Mouse (Mus musculus): ENCODE measurements around the gene Gm12394. TPM values are rescaled to one million over a fixed set of nuclear protein-coding genes. Genes with fewer than 3 reads are reported as not detected.
"Not testable (repeated sequence)": the region's sequence is repeated elsewhere in the genome, so short reads cannot be mapped to it uniquely, and the experiment has no call there.

Gene Gm12394
- polyA plus RNA-seq, 1 experiment from 2014 or later, result 0.06 TPM

DNA sequence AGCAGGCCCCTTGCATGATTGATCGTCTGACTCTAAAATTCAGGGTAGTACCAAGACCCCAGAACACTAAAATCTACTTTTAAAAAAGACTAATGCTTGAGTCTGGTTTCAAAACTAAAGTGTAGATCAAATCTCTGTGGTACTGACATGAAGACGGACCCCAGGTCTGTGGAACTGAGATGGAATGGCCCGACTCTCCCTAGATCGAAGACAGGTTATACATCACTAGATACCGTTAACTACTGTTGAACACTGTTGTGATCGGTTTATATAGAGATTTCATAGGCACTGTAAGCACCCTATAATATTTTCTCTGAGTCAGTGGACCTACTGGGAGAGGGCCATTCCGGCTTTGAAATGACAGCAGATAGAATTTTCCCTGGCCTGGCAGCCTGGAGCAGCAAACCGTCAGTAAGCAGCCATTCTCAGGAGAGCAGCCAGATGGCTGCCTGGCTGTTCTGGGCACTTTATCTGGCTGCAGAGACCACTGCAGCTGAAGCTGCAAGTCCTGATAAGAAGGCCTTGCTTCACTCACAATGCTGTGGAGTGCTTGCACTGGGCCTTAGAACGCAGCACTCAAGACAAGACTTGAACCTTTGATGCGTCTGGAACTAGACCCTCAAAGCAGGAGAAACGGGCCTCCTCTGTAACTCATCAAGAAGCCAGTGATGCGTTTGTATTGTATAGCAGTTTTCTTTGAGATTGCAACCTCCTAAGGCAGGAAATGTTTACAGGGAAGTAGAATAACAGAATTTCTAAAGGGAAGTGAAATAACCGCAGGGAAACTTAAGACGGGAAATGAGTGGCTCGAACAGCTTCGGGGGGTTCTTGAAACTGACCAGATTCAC lies 23.5 kb upstream of the Gm12394 start:
- no peaks in the 10 kb centered on the region for H3K27me3 ChIP-seq

DNA sequence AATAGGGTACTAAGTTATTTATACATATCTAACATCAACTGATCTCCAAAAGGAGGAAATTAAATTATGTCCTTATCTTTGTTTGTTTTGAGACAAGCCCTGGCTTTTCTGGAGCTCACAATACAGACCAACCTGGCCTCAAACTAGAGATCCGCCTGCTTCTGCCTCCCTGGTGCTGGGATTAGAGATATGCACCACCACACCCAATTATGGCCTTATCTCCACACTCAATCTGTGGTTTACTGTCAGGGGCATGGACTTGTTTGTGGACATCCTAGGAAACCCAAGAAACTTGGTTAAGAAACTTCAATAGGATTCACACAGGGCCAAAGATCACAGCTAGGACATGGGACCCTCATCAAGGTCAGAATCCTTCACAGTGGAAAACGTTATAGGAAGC lies 21.1 kb upstream of the Gm12394 start:
- no peak for ATAC-seq (ENCODE audit: low FRiP score, low read depth)
- no peaks in the 10 kb centered on the region for H3K36me3 ChIP-seq
- H3K9ac ChIP-seq, result no peak overlapping the region
- no peaks in the 10 kb centered on the region for H3K9me3 ChIP-seq
- no peaks in the 10 kb centered on the region for H3K27me3 ChIP-seq
- no peaks in the 10 kb centered on the region for H3K4me1 ChIP-seq
- H3K27ac ChIP-seq, result no peak overlapping the region
- no peak overlapping the region for H3K4me3 ChIP-seq
- H3K4me2 ChIP-seq (replicated peaks), result no peak overlapping the region
- WGBS, result 73% methylated on average over 2 of the region's 2 CpGs

More for the DNA sequence above, 23.5 kb upstream of the Gm12394 start:
- no peak overlapping the region for H3K4me2 ChIP-seq (replicated peaks)
- H3K9ac ChIP-seq, result no peak overlapping the region
- no peaks in the 10 kb centered on the region for H3K36me3 ChIP-seq
- H3K9me3 ChIP-seq, result no peaks in the 10 kb centered on the region
- H3K4me1 ChIP-seq, result no peaks in the 10 kb centered on the region
- WGBS, result 80% methylated on average over 16 of the region's 16 CpGs
- no peak overlapping the region for H3K27ac ChIP-seq
- H3K4me3 ChIP-seq, result no peak overlapping the region
- ATAC-seq (ENCODE audit: low FRiP score, low read depth), result no peak

DNA sequence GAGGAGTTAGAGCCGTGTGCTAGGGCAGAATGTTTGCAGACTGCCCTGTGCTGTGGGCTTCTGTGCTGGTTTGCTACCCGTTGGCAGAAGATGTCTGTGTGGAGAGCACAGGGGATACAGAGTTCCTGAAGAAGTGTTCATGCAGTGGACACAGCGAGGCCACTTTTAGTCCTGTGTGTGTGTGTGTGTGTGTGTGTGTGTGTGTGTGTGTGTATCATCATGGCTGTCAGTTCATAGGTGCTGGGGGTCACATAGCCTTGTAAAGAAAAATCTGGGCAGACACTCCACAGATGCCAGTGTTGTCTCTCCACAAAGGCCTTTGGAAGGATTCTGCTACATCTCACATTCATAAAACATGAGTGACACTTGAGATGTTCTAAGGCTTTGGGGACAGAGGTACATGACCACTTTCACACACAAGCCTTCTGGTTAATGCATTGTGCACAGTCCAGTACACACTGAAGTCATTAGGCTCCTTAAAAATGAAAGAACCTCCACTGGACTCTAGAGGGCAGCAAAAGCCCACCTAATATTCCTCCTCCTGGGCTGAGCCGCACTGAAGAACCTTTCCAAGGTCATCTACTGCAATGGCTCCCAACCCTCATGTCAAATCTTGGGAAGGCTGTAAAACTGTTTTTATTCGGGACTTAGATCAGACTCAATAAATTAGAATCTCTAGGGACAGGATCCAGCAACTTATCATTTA lies 20.2 kb upstream of the Gm12394 start:
- WGBS, result 36% methylated on average over 5 of the region's 5 CpGs
- ATAC-seq (ENCODE audit: low FRiP score, low read depth), result peak; percentile 75; the same call in 1 of the 2 replicates

DNA sequence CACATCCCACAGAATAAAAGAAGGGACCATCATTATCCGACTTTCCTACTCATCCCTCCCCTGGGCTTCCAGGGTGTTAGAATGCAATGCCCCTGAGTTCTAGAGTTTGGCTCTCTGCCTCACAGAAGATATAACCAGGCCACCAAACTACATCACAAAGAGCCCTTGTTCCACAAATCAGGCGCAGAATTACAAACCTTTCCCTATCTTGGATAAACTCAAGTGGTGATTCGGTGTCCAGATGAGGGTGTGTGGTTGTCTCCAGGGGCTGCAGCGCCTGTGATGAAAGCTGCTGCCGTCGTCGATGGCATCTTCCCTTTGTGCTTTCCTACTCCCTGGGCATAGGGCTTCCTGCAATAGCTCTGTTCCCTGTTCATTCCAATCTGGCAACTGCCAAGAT lies 17.6 kb upstream of the Gm12394 start, which contains the start of gene Fam205c:
Gene Fam205c (minus strand): TSS at position 101 of the 400 bp plus-strand sequence.
- 84% methylated on average over 7 of the region's 7 CpGs for WGBS

More for the DNA sequence above, 20.2 kb upstream of the Gm12394 start:
- H3K9ac ChIP-seq, result no peak overlapping the region
- H3K9me3 ChIP-seq, result no peaks in the 10 kb centered on the region
- no peaks in the 10 kb centered on the region for H3K27me3 ChIP-seq
- no peaks in the 10 kb centered on the region for H3K4me1 ChIP-seq
- H3K36me3 ChIP-seq, result no peaks in the 10 kb centered on the region
- no peak overlapping the region for H3K4me3 ChIP-seq
- H3K27ac ChIP-seq, result no peak overlapping the region
- no peak overlapping the region for H3K4me2 ChIP-seq (replicated peaks)

DNA sequence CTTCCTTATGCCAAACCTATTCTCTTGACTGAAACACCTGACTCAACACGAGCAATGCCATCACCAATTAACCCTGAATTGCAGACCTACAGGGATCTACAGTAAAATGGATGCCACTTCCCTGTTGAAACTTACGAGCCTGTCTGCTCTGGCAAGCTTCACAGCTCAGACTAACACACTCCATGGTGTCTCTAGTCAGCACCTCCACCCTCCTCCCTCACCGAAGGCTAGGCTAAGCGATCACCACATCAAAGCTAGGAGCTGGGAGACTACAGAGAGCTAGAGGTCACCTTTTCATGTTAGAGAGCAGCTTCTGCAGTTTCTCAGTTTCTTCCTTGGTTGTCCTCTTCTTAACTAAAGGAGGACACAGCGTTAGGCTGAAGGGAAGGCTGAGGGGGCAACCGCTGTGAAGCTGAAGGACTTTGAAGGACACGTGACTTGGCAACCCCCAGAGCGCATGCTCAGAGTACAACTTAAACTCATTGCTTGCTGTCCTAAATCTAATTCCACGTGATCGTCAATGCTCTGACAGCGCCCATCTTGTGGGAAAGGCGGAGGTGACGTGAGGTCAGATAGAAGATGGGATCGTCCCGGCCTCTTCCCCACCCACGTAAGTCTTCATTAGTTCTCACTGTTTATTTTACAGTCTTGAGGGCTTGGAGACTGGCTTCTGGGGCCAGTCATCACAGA lies 16.3 kb upstream of the Gm12394 start:
- 72% methylated on average over 16 of the region's 16 CpGs for WGBS
- Histone ChIP-seq H3K27me3 (no peaks in the 10 kb centered on the region), H3K9ac (no peak overlapping the region), H3K36me3 (no peaks in the 10 kb centered on the region), H3K4me2 (replicated peaks) (no peak overlapping the region), H3K4me3 (no peak overlapping the region), H3K4me1 (no peaks in the 10 kb centered on the region), H3K27ac (no peak overlapping the region), H3K9me3 (no peaks in the 10 kb centered on the region)
- ATAC-seq (ENCODE audit: low FRiP score, low read depth), result no peak

More for the DNA sequence above, 17.6 kb upstream of the Gm12394 start, which contains the start of gene Fam205c:
- H3K27ac ChIP-seq, result no peak within 1 kb of the TSS
- H3K4me2 ChIP-seq (replicated peaks), result no peak within 1 kb of the TSS
- H3K9ac ChIP-seq, result no peak within 1 kb of the TSS
- no peaks in the 10 kb centered on the region for H3K9me3 ChIP-seq
- ATAC-seq (ENCODE audit: low FRiP score, low read depth), result no peak
- H3K27me3 ChIP-seq, result no peaks in the 10 kb centered on the region
- H3K4me3 ChIP-seq, result no peak within 1 kb of the TSS
- H3K4me1 ChIP-seq, result no peaks in the 10 kb centered on the region
- H3K36me3 ChIP-seq, result no peaks in the 10 kb centered on the region

DNA sequence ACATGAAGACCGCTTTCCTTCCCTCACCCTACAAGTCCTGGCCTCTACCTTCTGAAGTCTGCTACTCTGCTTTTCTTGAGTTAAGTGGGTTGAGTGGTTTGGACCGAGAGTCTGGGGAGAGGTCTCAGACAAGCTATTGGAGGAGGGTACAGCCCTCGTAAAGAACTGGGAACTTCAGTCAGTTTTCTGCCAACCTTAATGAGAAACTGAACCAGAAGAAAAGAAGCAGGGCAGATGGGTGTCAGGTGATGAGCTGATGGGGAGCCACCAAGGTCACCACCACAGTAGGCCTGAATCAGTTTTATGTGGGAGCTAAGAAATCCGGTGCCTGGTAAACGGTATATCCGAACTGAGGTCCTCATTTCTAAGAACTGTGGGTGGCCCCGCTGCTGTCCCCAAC lies 15.6 kb upstream of the Gm12394 start:
- Histone ChIP-seq H3K4me3 (no peak overlapping the region), H3K4me2 (replicated peaks) (no peak overlapping the region), H3K9me3 (no peaks in the 10 kb centered on the region), H3K36me3 (no peaks in the 10 kb centered on the region), H3K27ac (no peak overlapping the region), H3K27me3 (no peaks in the 10 kb centered on the region), H3K9ac (no peak overlapping the region), H3K4me1 (no peaks in the 10 kb centered on the region)
- WGBS, result 93% methylated on average over 7 of the region's 7 CpGs
- no peak for ATAC-seq (ENCODE audit: low FRiP score, low read depth)

DNA sequence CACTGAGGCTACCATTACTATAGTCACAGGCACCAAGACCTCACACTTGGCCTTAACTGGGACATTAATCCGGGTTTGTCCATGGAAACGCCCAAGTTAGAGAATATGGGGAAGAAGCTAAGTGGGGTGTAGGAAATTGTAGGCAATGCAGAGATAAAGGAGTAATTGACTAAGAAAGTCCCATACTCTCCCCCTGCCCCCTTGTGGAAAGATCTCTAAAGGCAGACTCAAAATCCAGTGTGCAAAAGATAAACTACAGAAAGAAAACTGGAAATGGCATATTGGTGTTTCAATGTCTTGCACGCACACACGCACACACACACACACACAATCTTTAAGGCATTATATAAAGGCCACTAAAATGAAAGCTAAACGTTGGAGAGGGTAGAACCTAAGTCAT lies 14.2 kb upstream of the Gm12394 start:
- Histone ChIP-seq H3K27ac (no peak overlapping the region), H3K4me3 (no peak overlapping the region), H3K9ac (no peak overlapping the region), H3K4me1 (no peaks in the 10 kb centered on the region), H3K9me3 (no peaks in the 10 kb centered on the region), H3K36me3 (no peaks in the 10 kb centered on the region), H3K27me3 (no peaks in the 10 kb centered on the region), H3K4me2 (replicated peaks) (no peak overlapping the region)
- ATAC-seq (ENCODE audit: low FRiP score, low read depth), result no peak
- WGBS, result 82% methylated on average over 5 of the region's 5 CpGs

DNA sequence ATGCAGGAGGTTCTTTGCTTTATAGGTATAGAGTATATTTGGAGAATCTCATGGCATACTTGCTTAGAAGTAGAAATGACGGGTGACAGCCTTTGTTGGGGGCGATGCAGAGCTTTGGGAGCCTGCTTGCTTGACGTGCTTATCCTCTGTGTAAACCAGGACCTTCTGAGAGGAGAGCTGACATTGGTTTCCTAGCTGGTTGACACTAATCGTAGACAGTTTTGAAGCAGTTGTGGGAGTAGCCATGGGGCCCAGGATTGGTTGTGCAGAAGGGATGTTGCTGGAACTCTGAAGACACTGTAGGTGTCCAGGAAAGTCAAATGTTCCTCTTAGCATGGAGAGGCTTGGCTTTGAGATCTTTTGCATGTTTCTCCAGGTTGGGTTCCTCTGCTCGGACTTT lies 11.6 kb upstream of the Gm12394 start:
- 83% methylated on average over 5 of the region's 5 CpGs for WGBS
- no peak overlapping the region for H3K9ac ChIP-seq
- no peak for ATAC-seq (ENCODE audit: low FRiP score, low read depth)

DNA sequence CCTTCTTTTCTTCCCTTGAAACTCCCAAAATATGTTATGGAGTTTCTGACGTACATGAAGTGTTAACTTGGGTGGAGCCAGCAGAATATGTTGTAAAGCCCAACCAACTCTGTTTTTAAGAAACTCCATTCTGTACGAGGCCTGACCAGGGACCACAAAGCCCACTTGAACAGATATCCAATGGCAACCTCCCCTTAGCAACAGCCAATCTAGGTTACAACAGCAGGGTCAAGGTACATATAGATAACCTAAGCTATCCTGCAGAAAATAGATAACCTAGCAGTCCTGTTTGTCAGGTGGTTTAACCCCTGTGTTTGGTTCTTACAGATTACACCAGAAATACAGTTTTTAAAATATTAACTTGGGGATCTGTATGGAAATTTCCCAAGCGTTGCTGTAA lies 10.8 kb upstream of the Gm12394 start:
- no peaks in the 10 kb centered on the region for H3K27me3 ChIP-seq
- H3K36me3 ChIP-seq, result no peaks in the 10 kb centered on the region
- ATAC-seq (ENCODE audit: low FRiP score, low read depth), result no peak
- WGBS, result 63% methylated on average over 3 of the region's 3 CpGs
- H3K27ac ChIP-seq, result no peak overlapping the region
- no peaks in the 10 kb centered on the region for H3K4me1 ChIP-seq
- no peak overlapping the region for H3K4me2 ChIP-seq (replicated peaks)
- H3K9me3 ChIP-seq, result no peaks in the 10 kb centered on the region
- no peak overlapping the region for H3K9ac ChIP-seq
- no peak overlapping the region for H3K4me3 ChIP-seq

More for the DNA sequence above, 11.6 kb upstream of the Gm12394 start:
- no peak overlapping the region for H3K27ac ChIP-seq
- H3K36me3 ChIP-seq, result no peaks in the 10 kb centered on the region
- no peaks in the 10 kb centered on the region for H3K4me1 ChIP-seq
- no peak overlapping the region for H3K4me3 ChIP-seq
- H3K4me2 ChIP-seq (replicated peaks), result no peak overlapping the region
- H3K9me3 ChIP-seq, result no peaks in the 10 kb centered on the region
- no peaks in the 10 kb centered on the region for H3K27me3 ChIP-seq

DNA sequence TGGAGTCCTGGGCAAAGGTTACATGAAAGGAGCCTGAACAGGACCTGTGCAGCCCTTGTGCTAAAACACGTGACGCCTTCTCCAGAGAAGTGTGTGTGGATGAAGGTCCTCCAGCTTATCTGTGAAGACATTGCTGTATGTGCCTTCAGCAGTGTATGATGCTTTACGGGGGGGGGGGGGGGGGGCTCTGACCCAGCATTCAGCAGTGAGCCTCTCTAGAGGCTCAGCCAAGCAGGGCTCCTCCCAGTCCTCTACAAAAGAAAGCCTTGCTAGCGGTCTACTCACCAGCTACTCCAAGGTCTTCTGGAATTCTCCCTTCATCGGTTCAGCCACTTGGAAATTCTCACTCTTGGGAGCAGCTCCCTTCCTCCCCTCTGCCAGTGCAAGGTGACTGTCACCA lies 6.9 kb upstream of the Gm12394 start:
- not testable (repeated sequence) for H3K4me1 ChIP-seq; H3K27ac ChIP-seq; ATAC-seq (ENCODE audit: low FRiP score, low read depth); H3K4me2 ChIP-seq (replicated peaks); H3K36me3 ChIP-seq; H3K9me3 ChIP-seq; H3K4me3 ChIP-seq; H3K9ac ChIP-seq; H3K27me3 ChIP-seq
- WGBS, result 82% methylated on average over 5 of the region's 5 CpGs

DNA sequence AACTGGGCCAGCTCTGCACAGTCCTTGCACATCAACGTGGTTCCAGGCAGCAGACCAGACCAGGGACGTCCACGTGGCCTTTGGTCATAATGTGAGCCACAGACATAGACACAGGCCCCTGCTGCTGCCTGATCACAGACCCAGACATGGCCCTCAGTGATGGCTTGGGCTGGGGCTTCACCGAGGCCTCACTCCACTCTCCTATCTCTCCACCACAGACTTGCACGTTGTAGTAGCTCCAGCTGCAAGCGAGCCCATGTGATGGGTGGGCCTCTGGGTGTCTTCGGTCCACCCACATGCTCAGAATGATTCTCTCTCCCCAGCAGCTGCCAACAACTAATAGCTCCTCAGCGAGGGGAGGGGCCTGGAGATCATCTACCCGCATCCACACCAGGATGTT lies 3.9 kb upstream of the Gm12394 start:
- not testable (repeated sequence) for H3K27me3 ChIP-seq; H3K4me2 ChIP-seq (replicated peaks); H3K4me1 ChIP-seq; H3K9ac ChIP-seq; H3K4me3 ChIP-seq; H3K9me3 ChIP-seq; H3K27ac ChIP-seq; H3K36me3 ChIP-seq; ATAC-seq (ENCODE audit: low FRiP score, low read depth)
- 81% methylated on average over 9 of the region's 9 CpGs for WGBS

DNA sequence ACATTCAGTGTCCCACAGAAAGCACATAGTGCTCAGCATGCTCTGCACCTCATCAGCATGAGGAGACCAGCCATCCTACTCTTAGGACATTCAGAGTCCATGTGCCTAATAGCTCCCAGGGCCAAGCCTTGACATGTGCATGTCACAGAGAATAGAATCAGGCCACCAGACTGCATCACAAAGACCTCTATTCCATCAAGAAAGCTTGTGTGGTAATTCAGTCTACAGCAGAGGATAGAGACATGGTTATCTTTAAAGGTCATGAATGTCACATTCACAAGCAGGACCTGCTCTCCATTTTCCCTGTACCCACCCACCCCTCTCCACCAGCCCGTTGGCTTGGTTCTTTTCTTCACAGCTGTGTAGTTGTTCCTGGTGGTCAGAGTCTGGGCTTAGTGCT lies 2.8 kb downstream of the Gm12394 start, which contains the start of gene Fam205a1:
Gene Fam205a1 (minus strand): TSS at position 101 of the 400 bp plus-strand sequence.
- H3K9me3 ChIP-seq; H3K36me3 ChIP-seq; H3K4me1 ChIP-seq; H3K27ac ChIP-seq; H3K4me2 ChIP-seq (replicated peaks); H3K27me3 ChIP-seq; H3K9ac ChIP-seq; H3K4me3 ChIP-seq; ATAC-seq (ENCODE audit: low FRiP score, low read depth): not testable (repeated sequence)
- WGBS, result 85% methylated on average over 1 of the region's 1 CpGs
